Mouse (Mus musculus) intestine, embryonic 14.5 days (tissue): ENCODE results near the gene Pigl. TPM values are rescaled to one million over a fixed set of nuclear protein-coding genes. Genes with fewer than 3 reads are reported as not detected.
A peak's percentile ranks its signal among the peaks of the same experiment; 100 is the strongest.

ENCODE experiments used
- ATAC-seq: fragments of 200-750 bp; cut with Nextera tagmentation; replicated peaks from 2 replicates; pipeline ENCODE4 v1.8.0; 2017; ENCODE audit warnings: low read depth, moderate number of reproducible peaks, moderate TSS enrichment, moderate library complexity; ENCODE audit not compliant: low FRiP score, low TSS enrichment
- DNase-seq: peaks from one replicate; pipeline ENCODE4 v3.0.0-alpha.2; 2018; ENCODE audit warnings: low spot score
- H3K27ac ChIP-seq: fragments of 300-500 bp; sonication (generic); 2 replicates; pipeline ENCODE4 v1.5.1; 2014; ENCODE audit warnings: low read depth, mild to moderate bottlenecking, control low read depth
- H3K27me3 ChIP-seq: fragments of 300-500 bp; sonication (generic); replicated peaks from 2 replicates; pipeline ENCODE4 v1.6.1; 2014; ENCODE audit warnings: low read length, control low read depth; ENCODE audit not compliant: control insufficient read depth, insufficient read depth
- H3K36me3 ChIP-seq: fragments of 300-500 bp; sonication (generic); 2 replicates; pipeline ENCODE4 v1.6.1; 2014; ENCODE audit warnings: low read length, control low read depth; ENCODE audit not compliant: control insufficient read depth, insufficient read depth
- H3K4me1 ChIP-seq: fragments of 300-500 bp; sonication (generic); replicated peaks from 2 replicates; pipeline ENCODE4 v1.6.1; 2014; ENCODE audit warnings: low read length, control low read depth, mixed read lengths; ENCODE audit not compliant: control insufficient read depth, insufficient read depth
- H3K4me2 ChIP-seq: fragments of 300-500 bp; sonication (generic); 2 replicates; pipeline ENCODE4 v1.6.1; 2014; ENCODE audit warnings: low read length
- H3K4me3 ChIP-seq: fragments of 300-500 bp; sonication (generic); 2 replicates; pipeline ENCODE4 v1.5.1; 2014; ENCODE audit warnings: low read depth, low read length, control low read depth, mixed read lengths
- H3K9ac ChIP-seq: fragments of 300-500 bp; sonication (generic); 2 replicates; pipeline ENCODE4 v1.6.1; 2014; ENCODE audit warnings: mild to moderate bottlenecking, low read length
- H3K9me3 ChIP-seq: fragments of 300-500 bp; sonication (generic); 2 replicates; pipeline ENCODE4 v1.6.1; 2016; ENCODE audit warnings: low read length, control low read depth; ENCODE audit not compliant: control insufficient read depth
- WGBS: fragments of 180-500 bp; shearing (Covaris S2); extraction: QIAGEN DNeasy Blood & Tissue Kit; methylation state at CpG from one replicate; pipeline ENCODE4 v1.1.7; 2014; 5-methylcytosine and 5-hydroxymethylcytosine counted together
- polyA plus RNA-seq: library from polyadenylated mRNA; unstranded; fragments of >200 nt; fragmentation: Nextera tagmentation; extraction: Ambion mirVana; gene quantifications from 2 replicates; pipeline ENCODE4 v1.2.1, GENCODE M21; 2014

Pigl gene
- polyA plus RNA-seq, 1 experiment from 2014 or later: 12.0 TPM

DNA sequence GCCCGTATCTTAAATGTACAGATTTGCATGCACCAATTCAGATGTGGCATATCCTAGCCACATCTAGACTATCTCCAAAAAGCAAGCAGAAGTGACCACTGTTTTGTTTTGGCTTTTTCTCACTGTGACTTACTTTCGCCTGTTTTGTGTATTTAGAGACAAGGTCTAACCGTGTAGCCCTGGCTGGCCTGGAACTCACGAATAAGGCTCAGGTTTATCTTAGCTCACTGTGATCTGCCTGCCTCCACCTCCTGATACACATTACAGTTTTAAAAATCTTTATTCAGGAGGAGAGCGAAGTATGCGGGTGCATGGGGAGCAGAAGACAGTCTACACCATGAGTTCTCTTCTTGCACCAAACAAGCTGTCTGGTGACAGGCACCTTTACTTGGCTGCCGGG is 81.9 kb downstream of the Pigl start:
- WGBS: 84% methylated on average over 7 of the region's 7 CpGs
- no peaks in the 10 kb centered on the region for H3K9me3 ChIP-seq
- H3K27ac ChIP-seq: no peak overlapping the region
- DNase-seq (no peak), ATAC-seq (no peak)
- H3K4me3 ChIP-seq: no peak overlapping the region
- H3K27me3 ChIP-seq: 0 out of 2 replicates have a peak, but pooled peaks cover 2% of the 10 kb centered on the region
- no peak overlapping the region for H3K4me2 ChIP-seq
- no peak overlapping the region for H3K9ac ChIP-seq
- no peaks in the 10 kb centered on the region for H3K36me3 ChIP-seq
- 0 out of 2 replicates have a peak, but pooled peaks cover 4% of the 10 kb centered on the region for H3K4me1 ChIP-seq

- Histone ChIP-seq H3K9me3 (no peaks in the 10 kb centered on the region), H3K4me3 (no peak overlapping the region), H3K36me3 (no peaks in the 10 kb centered on the region), H3K27ac (no peak overlapping the region), H3K9ac (no peak overlapping the region), H3K4me2 (no peak overlapping the region), H3K27me3 (0 out of 2 replicates have a peak, but pooled peaks cover 2% of the 10 kb centered on the region), H3K4me1 (0 out of 2 replicates have a peak, but pooled peaks cover 4% of the 10 kb centered on the region)
- 69% methylated on average over 2 of the region's 2 CpGs for WGBS
- no peak for DNase-seq
- ATAC-seq: no peak
Measured at GRCm38 (mm10) chr11:62540969-62541368, 82.7 kb downstream of the Pigl start.

DNA sequence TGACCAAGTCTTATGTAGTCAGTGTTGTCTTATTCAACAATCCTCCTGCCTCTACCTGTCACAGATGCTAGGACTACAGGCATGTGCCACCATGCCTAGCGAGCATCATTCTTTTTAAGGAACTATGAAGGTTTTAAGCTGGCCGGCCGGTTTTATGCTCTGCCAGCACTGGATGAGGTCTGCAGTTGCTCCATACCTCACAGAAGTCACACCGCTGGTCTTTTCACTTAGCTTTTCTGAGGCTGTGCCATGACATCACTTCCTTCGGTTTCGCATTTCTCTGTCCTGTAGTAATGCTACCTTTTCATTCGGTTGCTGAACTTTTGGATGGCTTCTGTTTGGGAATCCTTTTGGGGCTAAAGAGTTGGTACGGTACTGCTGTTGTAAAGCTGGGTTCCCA is 83.3 kb downstream of the Pigl start:
- 0 out of 2 replicates have a peak, but pooled peaks cover 2% of the 10 kb centered on the region for H3K27me3 ChIP-seq
- WGBS: 83% methylated on average over 8 of the region's 8 CpGs
- H3K4me1 ChIP-seq: 0 out of 2 replicates have a peak, but pooled peaks cover 4% of the 10 kb centered on the region
- H3K4me3 ChIP-seq: no peak overlapping the region
- ATAC-seq: no peak
- H3K36me3 ChIP-seq: no peaks in the 10 kb centered on the region
- H3K4me2 ChIP-seq: no peak overlapping the region
- H3K9ac ChIP-seq: no peak overlapping the region
- no peak overlapping the region for H3K27ac ChIP-seq
- no peaks in the 10 kb centered on the region for H3K9me3 ChIP-seq
- DNase-seq: no peak

- H3K4me1 ChIP-seq: 0 out of 2 replicates have a peak, but pooled peaks cover 4% of the 10 kb centered on the region
- no peak for ATAC-seq
- H3K36me3 ChIP-seq: no peaks in the 10 kb centered on the region
- 0 out of 2 replicates have a peak, but pooled peaks cover 2% of the 10 kb centered on the region for H3K27me3 ChIP-seq
- WGBS: 86% methylated on average over 3 of the region's 3 CpGs
- no peak overlapping the region for H3K9ac ChIP-seq
- H3K27ac ChIP-seq: no peak overlapping the region
- H3K9me3 ChIP-seq: no peaks in the 10 kb centered on the region
- no peak for DNase-seq
- H3K4me3 ChIP-seq: no peak overlapping the region
- H3K4me2 ChIP-seq: no peak overlapping the region
Measured at GRCm38 (mm10) chr11:62543991-62544390, 85.7 kb downstream of the Pigl start.

GRCm38 (mm10) chr11:62549782-62550181 is 91.5 kb downstream of the Pigl start:
- Histone ChIP-seq H3K36me3 (peaks cover 19% of the 10 kb centered on the region), H3K27me3 (no peaks in the 10 kb centered on the region), H3K27ac (peak overlapping the region; percentile 98), H3K4me1 (peaks cover 20% of the 10 kb centered on the region), H3K9me3 (no peaks in the 10 kb centered on the region), H3K9ac (peak overlapping the region; percentile 97), H3K4me2 (peak overlapping the region; percentile 98), H3K4me3 (peak overlapping the region; percentile 72)
- DNase-seq (no peak), ATAC-seq (no peak)
- WGBS: 11% methylated on average over 5 of the region's 5 CpGs

GRCm38 (mm10) chr11:62550227-62550685 is 92.0 kb downstream of the Pigl start:
- Histone ChIP-seq H3K4me1 (peaks cover 23% of the 10 kb centered on the region), H3K4me3 (peak overlapping the region; percentile 72), H3K36me3 (peaks cover 22% of the 10 kb centered on the region), H3K27me3 (no peaks in the 10 kb centered on the region), H3K9me3 (no peaks in the 10 kb centered on the region), H3K27ac (peak overlapping the region; percentile 98), H3K9ac (peak overlapping the region; percentile 97), H3K4me2 (peak overlapping the region; percentile 98)
- ATAC-seq (no peak; the same call in none of the 2 replicates), DNase-seq (no peak)
- WGBS: under 1% methylated on average over 11 of the region's 11 CpGs

DNA sequence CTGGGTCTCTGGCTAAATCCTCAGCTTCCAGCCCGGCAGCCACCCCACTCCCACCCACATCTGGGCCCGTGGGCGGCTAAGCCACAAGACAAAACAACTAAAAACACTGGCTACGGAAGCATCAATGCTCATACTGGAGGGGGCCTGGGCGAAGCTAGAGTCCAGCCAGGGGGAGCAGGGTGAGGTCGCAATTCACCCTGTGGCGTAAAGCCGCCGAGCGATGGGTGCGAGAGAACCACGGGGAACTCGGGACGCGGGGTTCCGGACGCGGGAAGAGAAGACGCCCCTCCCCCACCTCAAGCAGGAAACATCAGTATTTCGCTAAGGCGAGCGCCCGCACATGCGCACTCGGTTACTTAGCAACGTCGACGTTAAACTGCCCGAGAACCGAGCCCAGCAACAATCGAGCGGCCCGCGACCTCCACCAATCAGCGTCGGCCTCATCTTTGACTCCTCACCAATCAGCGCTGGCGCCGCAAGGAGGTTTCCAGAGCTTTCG is 92.5 kb downstream of the Pigl start, which contains the start of gene Ubb:
Gene Ubb, plus strand, starts transcription at position 445 of the 499 bp plus-strand sequence.
- peaks cover 22% of the 10 kb centered on the region for H3K36me3 ChIP-seq
- H3K4me2 ChIP-seq: peak within 1 kb of the TSS; percentile 98
- H3K4me3 ChIP-seq: peak within 1 kb of the TSS; percentile 72
- peak within 1 kb of the TSS; percentile 97 for H3K9ac ChIP-seq
- H3K9me3 ChIP-seq: no peaks in the 10 kb centered on the region
- H3K27ac ChIP-seq: peak within 1 kb of the TSS; percentile 98
- no peaks in the 10 kb centered on the region for H3K27me3 ChIP-seq
- peaks cover 23% of the 10 kb centered on the region for H3K4me1 ChIP-seq
- WGBS: under 1% methylated on average over 39 of the region's 40 CpGs
- peak; percentile 95 for ATAC-seq
- DNase-seq: peak; percentile 95

DNA sequence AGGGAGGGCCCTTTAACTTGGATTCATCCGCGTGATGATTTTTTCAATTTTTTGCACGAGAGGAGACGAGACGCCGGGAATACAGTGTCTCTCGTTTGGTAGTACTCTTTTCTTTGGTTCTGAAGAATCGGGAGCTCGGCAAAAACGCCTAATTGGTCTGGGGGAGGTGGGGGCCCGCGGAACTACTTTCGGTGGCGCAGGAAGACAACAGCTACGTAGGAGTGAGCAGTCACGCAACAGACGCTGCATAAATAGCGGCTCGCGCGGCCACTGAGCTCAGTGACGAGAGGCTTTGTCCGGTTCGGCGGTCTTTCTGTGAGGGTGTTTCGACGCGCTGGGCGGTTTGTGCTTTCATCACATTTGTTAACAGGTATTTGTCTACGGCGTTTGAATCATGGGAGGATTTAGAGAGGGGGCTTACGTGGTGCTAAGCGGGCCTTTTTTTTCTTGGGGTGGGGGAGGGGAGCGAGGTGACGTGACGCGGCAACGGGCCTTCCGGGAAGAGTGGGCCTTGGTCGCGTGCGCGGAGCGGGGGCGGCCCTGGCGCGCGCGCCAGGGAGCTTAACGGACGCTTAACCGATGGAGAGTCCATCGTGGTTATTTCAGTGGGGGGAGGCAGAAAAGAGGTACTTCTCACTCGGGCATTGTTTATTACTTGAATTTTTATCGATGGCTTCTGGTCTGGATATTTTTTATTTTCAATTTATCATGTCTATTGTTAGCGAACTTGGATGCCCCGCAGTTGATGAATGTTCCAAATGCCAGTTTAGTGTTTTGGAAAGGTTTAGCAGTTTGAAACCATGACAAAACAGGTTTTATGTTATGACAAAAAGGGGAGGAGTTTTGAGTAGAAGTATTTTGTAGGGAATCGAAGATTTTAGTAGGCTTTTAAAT is 93.2 kb downstream of the Pigl start:
- H3K9me3 ChIP-seq: no peaks in the 10 kb centered on the region
- peaks cover 23% of the 10 kb centered on the region for H3K4me1 ChIP-seq
- ATAC-seq (peak; percentile 89), DNase-seq (peak; percentile 96)
- peak overlapping the region; percentile 97 for H3K9ac ChIP-seq
- no peaks in the 10 kb centered on the region for H3K27me3 ChIP-seq
- peak overlapping the region; percentile 98 for H3K27ac ChIP-seq
- under 1% methylated on average over 58 of the region's 58 CpGs for WGBS
- H3K36me3 ChIP-seq: peaks cover 22% of the 10 kb centered on the region
- peak overlapping the region; percentile 72 for H3K4me3 ChIP-seq
- peak overlapping the region; percentile 47 for H3K4me2 ChIP-seq
